Mouse (Mus musculus): ENCODE data around the gene Atrn. TPM values are rescaled to one million over a fixed set of nuclear protein-coding genes. Genes with fewer than 3 reads are reported as not detected.

Gene Atrn
- polyA plus RNA-seq, 1 experiment: 5.5 TPM

- Histone ChIP-seq H3K36me3 (ENCODE audit: control insufficient read depth, insufficient read depth, low read length) (no peaks in the 10 kb centered on the region), H3K4me3 (ENCODE audit: control insufficient read depth, low read depth, low read length) (no peak overlapping the region), H3K27me3 (ENCODE audit: control insufficient read depth, insufficient read depth, low read length) (no peaks in the 10 kb centered on the region), H3K4me1 (ENCODE audit: control insufficient read depth, insufficient read depth, low read length) (no peaks in the 10 kb centered on the region), H3K27ac (ENCODE audit: control insufficient read depth, insufficient read depth, low read depth, low read length) (no peak overlapping the region)
- TF ChIP-seq CTCF (IDR thresholded peaks at IDR 0.05; ENCODE audit: control insufficient read depth, insufficient read depth, insufficient replicate concordance, low read depth, low read length): no peak
- TF ChIP-seq POLR2A (IDR thresholded peaks at IDR 0.05; ENCODE audit: control insufficient read depth, low read depth, low read length): no peak
These were observed 72.0 kb downstream of the Atrn start for GRCm38 (mm10) chr2:130978058-130978847.

GRCm38 (mm10) chr2:130979138-130979537 lies 72.8 kb downstream of the Atrn start:
- Histone ChIP-seq H3K36me3 (ENCODE audit: control insufficient read depth, insufficient read depth, low read length) (no peaks in the 10 kb centered on the region), H3K4me1 (ENCODE audit: control insufficient read depth, insufficient read depth, low read length) (no peaks in the 10 kb centered on the region), H3K27ac (ENCODE audit: control insufficient read depth, insufficient read depth, low read depth, low read length) (no peak overlapping the region), H3K27me3 (ENCODE audit: control insufficient read depth, insufficient read depth, low read length) (no peaks in the 10 kb centered on the region), H3K4me3 (ENCODE audit: control insufficient read depth, low read depth, low read length) (no peak overlapping the region)
- TF ChIP-seq CTCF (IDR thresholded peaks at IDR 0.05; ENCODE audit: control insufficient read depth, insufficient read depth, insufficient replicate concordance, low read depth, low read length) (no peak), POLR2A (IDR thresholded peaks at IDR 0.05; ENCODE audit: control insufficient read depth, low read depth, low read length) (no peak)

- Histone ChIP-seq H3K4me1 (ENCODE audit: control insufficient read depth, insufficient read depth, low read length) (no peaks in the 10 kb centered on the region), H3K36me3 (ENCODE audit: control insufficient read depth, insufficient read depth, low read length) (no peaks in the 10 kb centered on the region; the same call in 1 of the 2 replicates), H3K27ac (ENCODE audit: control insufficient read depth, insufficient read depth, low read depth, low read length) (no peak overlapping the region), H3K4me3 (ENCODE audit: control insufficient read depth, low read depth, low read length) (no peak overlapping the region), H3K27me3 (ENCODE audit: control insufficient read depth, insufficient read depth, low read length) (no peaks in the 10 kb centered on the region)
- TF ChIP-seq CTCF (IDR thresholded peaks at IDR 0.05; ENCODE audit: control insufficient read depth, insufficient read depth, insufficient replicate concordance, low read depth, low read length): no peak
- no peak for TF ChIP-seq POLR2A (IDR thresholded peaks at IDR 0.05; ENCODE audit: control insufficient read depth, low read depth, low read length)
These were observed 86.5 kb downstream of the Atrn start for GRCm38 (mm10) chr2:130992818-130993217.

- H3K36me3 ChIP-seq (ENCODE audit: control insufficient read depth, insufficient read depth, low read length): no peaks in the 10 kb centered on the region
- no peak overlapping the region for H3K27ac ChIP-seq (ENCODE audit: control insufficient read depth, insufficient read depth, low read depth, low read length)
- no peaks in the 10 kb centered on the region for H3K4me1 ChIP-seq (ENCODE audit: control insufficient read depth, insufficient read depth, low read length)
- no peaks in the 10 kb centered on the region for H3K27me3 ChIP-seq (ENCODE audit: control insufficient read depth, insufficient read depth, low read length)
- no peak overlapping the region for H3K4me3 ChIP-seq (ENCODE audit: control insufficient read depth, low read depth, low read length)
- TF ChIP-seq CTCF (IDR thresholded peaks at IDR 0.05; ENCODE audit: control insufficient read depth, insufficient read depth, insufficient replicate concordance, low read depth, low read length) (no peak), POLR2A (IDR thresholded peaks at IDR 0.05; ENCODE audit: control insufficient read depth, low read depth, low read length) (no peak)
These were observed 102.8 kb downstream of the Atrn start for GRCm38 (mm10) chr2:131009123-131009522.

GRCm38 (mm10) chr2:131010566-131010965 lies 104.3 kb downstream of the Atrn start:
- no peaks in the 10 kb centered on the region for H3K27me3 ChIP-seq (ENCODE audit: control insufficient read depth, insufficient read depth, low read length)
- H3K36me3 ChIP-seq (ENCODE audit: control insufficient read depth, insufficient read depth, low read length): no peaks in the 10 kb centered on the region
- H3K27ac ChIP-seq (ENCODE audit: control insufficient read depth, insufficient read depth, low read depth, low read length): no peak overlapping the region
- H3K4me1 ChIP-seq (ENCODE audit: control insufficient read depth, insufficient read depth, low read length): no peaks in the 10 kb centered on the region
- H3K4me3 ChIP-seq (ENCODE audit: control insufficient read depth, low read depth, low read length): no peak overlapping the region
- no peak for TF ChIP-seq CTCF (IDR thresholded peaks at IDR 0.05; ENCODE audit: control insufficient read depth, insufficient read depth, insufficient replicate concordance, low read depth, low read length)
- TF ChIP-seq POLR2A (IDR thresholded peaks at IDR 0.05; ENCODE audit: control insufficient read depth, low read depth, low read length): no peak

GRCm38 (mm10) chr2:131025230-131025629 lies 118.9 kb downstream of the Atrn start:
- H3K4me3 ChIP-seq (ENCODE audit: control insufficient read depth, low read depth, low read length): no peak overlapping the region
- H3K27ac ChIP-seq (ENCODE audit: control insufficient read depth, insufficient read depth, low read depth, low read length): no peak overlapping the region
- no peaks in the 10 kb centered on the region for H3K27me3 ChIP-seq (ENCODE audit: control insufficient read depth, insufficient read depth, low read length)
- no peaks in the 10 kb centered on the region for H3K4me1 ChIP-seq (ENCODE audit: control insufficient read depth, insufficient read depth, low read length)
- TF ChIP-seq CTCF (IDR thresholded peaks at IDR 0.05; ENCODE audit: control insufficient read depth, insufficient read depth, insufficient replicate concordance, low read depth, low read length): no peak
- no peak for TF ChIP-seq POLR2A (IDR thresholded peaks at IDR 0.05; ENCODE audit: control insufficient read depth, low read depth, low read length)
- H3K36me3 ChIP-seq (ENCODE audit: control insufficient read depth, insufficient read depth, low read length): no peaks in the 10 kb centered on the region

- H3K27me3 ChIP-seq (ENCODE audit: control insufficient read depth, insufficient read depth, low read length): no peaks in the 10 kb centered on the region
- H3K4me1 ChIP-seq (ENCODE audit: control insufficient read depth, insufficient read depth, low read length): no peaks in the 10 kb centered on the region
- H3K36me3 ChIP-seq (ENCODE audit: control insufficient read depth, insufficient read depth, low read length): no peaks in the 10 kb centered on the region
- no peak overlapping the region for H3K4me3 ChIP-seq (ENCODE audit: control insufficient read depth, low read depth, low read length)
- TF ChIP-seq POLR2A (IDR thresholded peaks at IDR 0.05; ENCODE audit: control insufficient read depth, low read depth, low read length): no peak
- H3K27ac ChIP-seq (ENCODE audit: control insufficient read depth, insufficient read depth, low read depth, low read length): no peak overlapping the region
These were observed 120.6 kb downstream of the Atrn start for GRCm38 (mm10) chr2:131026941-131027340.
